Mouse (Mus musculus) G1E (cell line): Measurements from ENCODE around the gene Pdia2.

ENCODE experiments used
- CTCF ChIP-seq: IDR thresholded peaks from 2 replicates; pipeline ENCODE4 v1.5.1; 2012; ENCODE audit warnings: low read depth, low read length, inconsistent platforms, mixed read lengths
- GATA1 ChIP-seq: IDR thresholded peaks from 2 replicates; pipeline ENCODE4 v1.6.1; 2012; ENCODE audit warnings: borderline replicate concordance, low read length, inconsistent platforms, mixed read lengths
- GATA2 ChIP-seq: IDR thresholded peaks from 2 replicates; pipeline ENCODE4 v1.6.1; 2012; ENCODE audit warnings: low read depth, low read length, inconsistent platforms, borderline replicate concordance
- POLR2AphosphoS5 ChIP-seq: IDR thresholded peaks from 2 replicates; pipeline ENCODE4 v1.6.1; 2012; ENCODE audit warnings: low read depth, low read length, inconsistent platforms; ENCODE audit not compliant: insufficient replicate concordance
- TAL1 ChIP-seq: conservative IDR thresholded peaks from 2 replicates; pipeline ENCODE4 v1.6.1; 2012; ENCODE audit warnings: low read depth, low read length, inconsistent platforms, mixed read lengths

DNA sequence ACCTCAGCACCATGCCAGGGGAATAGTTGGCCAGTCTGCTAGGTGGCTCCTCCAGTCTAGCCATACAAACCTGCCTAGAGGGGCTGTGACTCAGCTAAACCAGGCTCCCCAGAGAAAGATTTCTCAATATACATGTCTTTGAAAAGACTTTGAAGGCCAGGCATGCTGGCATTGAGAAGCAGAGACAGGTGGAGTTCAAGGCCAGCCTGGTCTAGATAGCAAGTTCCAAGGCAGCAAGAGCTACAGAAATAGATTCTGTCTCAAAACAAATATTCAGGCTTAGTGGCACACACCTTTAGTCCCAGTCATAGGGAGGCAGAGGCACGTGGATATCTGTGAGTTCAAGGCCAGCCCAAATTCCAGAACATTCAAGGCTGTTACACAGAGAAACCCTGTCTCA, 7.5 kb upstream of the Pdia2 start:
- TF ChIP-seq CTCF (no peak), GATA1 (no peak), TAL1 (no peak), POLR2AphosphoS5 (no peak), GATA2 (no peak)
